Mouse (Mus musculus): ENCODE measurements around the gene Trim8. TPM values are rescaled to one million over a fixed set of nuclear protein-coding genes. Genes with fewer than 3 reads are reported as not detected.

The Trim8 gene
- polyA plus RNA-seq, 1 experiment from 2014 or later, result 17.8 TPM

GRCm38 (mm10) chr19:46508738-46509137 lies 7.2 kb downstream of the Trim8 start:
- ATAC-seq (replicated peaks; ENCODE audit: insufficient number of reproducible peaks, low FRiP score, low TSS enrichment, low read depth) (no peak), DNase-seq (ENCODE audit: low spot score) (no peak)
- 81% methylated on average over 3 of the region's 3 CpGs for whole genome bisulfite sequencing
- H3K27me3 ChIP-seq (ENCODE audit: control insufficient read depth, insufficient read depth, low read length), result no peaks in the 10 kb centered on the region
- H3K27ac ChIP-seq (replicated peaks; ENCODE audit: low read depth, low read length), result no peak overlapping the region
- peaks cover 8% of the 10 kb centered on the region for H3K36me3 ChIP-seq (replicated peaks; ENCODE audit: control insufficient read depth, insufficient read depth, low read depth, low read length)
- no peak overlapping the region for H3K4me2 ChIP-seq (ENCODE audit: low read depth, low read length)
- no peak overlapping the region for H3K9ac ChIP-seq (replicated peaks; ENCODE audit: low read length)
- no peak overlapping the region for H3K4me3 ChIP-seq (ENCODE audit: low read depth, low read length)
- no peaks in the 10 kb centered on the region for H3K9me3 ChIP-seq (replicated peaks; ENCODE audit: control insufficient read depth, low read length)
- peaks cover 3% of the 10 kb centered on the region for H3K4me1 ChIP-seq (ENCODE audit: control insufficient read depth, insufficient read depth, low read length)

DNA sequence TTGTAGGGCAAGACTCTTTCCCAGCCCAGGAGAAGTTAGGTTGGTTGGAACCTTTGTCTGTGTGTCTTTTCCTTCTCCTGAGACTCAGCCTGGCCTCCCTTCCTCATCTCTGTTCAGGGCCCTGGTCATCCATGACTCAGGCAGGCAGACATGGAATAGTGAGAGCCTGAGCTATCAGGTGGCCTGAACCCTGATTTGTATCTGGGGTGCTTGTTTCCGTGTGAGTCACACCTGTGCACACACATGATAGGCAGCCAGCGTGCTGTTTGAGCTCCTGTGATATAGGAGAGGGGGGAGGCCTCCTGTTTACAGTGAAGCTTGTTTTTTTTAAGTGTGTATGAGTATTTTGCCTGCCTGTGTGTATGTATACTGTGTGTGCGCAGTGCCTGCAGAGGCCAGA lies 7.7 kb downstream of the Trim8 start:
- Histone ChIP-seq H3K27me3 (ENCODE audit: control insufficient read depth, insufficient read depth, low read length) (no peaks in the 10 kb centered on the region), H3K4me1 (ENCODE audit: control insufficient read depth, insufficient read depth, low read length) (peaks cover 3% of the 10 kb centered on the region), H3K27ac (replicated peaks; ENCODE audit: low read depth, low read length) (no peak overlapping the region), H3K4me3 (ENCODE audit: low read depth, low read length) (no peak overlapping the region), H3K36me3 (replicated peaks; ENCODE audit: control insufficient read depth, insufficient read depth, low read depth, low read length) (peaks cover 13% of the 10 kb centered on the region), H3K9ac (replicated peaks; ENCODE audit: low read length) (no peak overlapping the region), H3K4me2 (ENCODE audit: low read depth, low read length) (no peak overlapping the region), H3K9me3 (replicated peaks; ENCODE audit: control insufficient read depth, low read length) (no peaks in the 10 kb centered on the region)
- 91% methylated on average over 3 of the region's 3 CpGs for WGBS
- DNase-seq (ENCODE audit: low spot score), result no peak
- no peak for ATAC-seq (replicated peaks; ENCODE audit: insufficient number of reproducible peaks, low FRiP score, low TSS enrichment, low read depth)

DNA sequence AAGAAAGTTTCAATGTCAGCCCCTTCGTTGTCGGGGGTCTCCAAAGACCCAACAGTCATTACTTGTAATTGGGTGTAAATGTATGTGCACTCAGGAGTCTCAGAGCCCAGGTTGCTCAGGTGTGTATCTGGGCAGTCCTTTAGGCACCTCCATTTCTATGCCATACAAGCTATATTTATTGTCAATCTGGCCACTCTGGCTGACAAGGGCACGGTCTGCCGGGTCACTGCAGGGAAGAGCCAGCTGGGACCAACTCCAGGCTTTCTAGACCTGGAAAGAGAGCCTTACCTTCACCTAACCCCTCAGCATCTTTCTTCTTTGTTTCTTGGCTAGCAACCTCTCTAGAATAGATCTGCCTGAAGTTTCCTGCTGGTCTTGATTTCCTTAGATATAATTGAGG lies 8.2 kb downstream of the Trim8 start:
- Histone ChIP-seq H3K27me3 (ENCODE audit: control insufficient read depth, insufficient read depth, low read length) (no peaks in the 10 kb centered on the region), H3K4me1 (ENCODE audit: control insufficient read depth, insufficient read depth, low read length) (peaks cover 3% of the 10 kb centered on the region), H3K9ac (replicated peaks; ENCODE audit: low read length) (no peak overlapping the region), H3K4me2 (ENCODE audit: low read depth, low read length) (no peak overlapping the region), H3K27ac (replicated peaks; ENCODE audit: low read depth, low read length) (no peak overlapping the region), H3K36me3 (replicated peaks; ENCODE audit: control insufficient read depth, insufficient read depth, low read depth, low read length) (peaks cover 18% of the 10 kb centered on the region), H3K4me3 (ENCODE audit: low read depth, low read length) (no peak overlapping the region), H3K9me3 (replicated peaks; ENCODE audit: control insufficient read depth, low read length) (no peaks in the 10 kb centered on the region)
- 91% methylated on average over 4 of the region's 4 CpGs for WGBS
- DNase-seq (ENCODE audit: low spot score), result no peak
- ATAC-seq (replicated peaks; ENCODE audit: insufficient number of reproducible peaks, low FRiP score, low TSS enrichment, low read depth), result no peak

DNA sequence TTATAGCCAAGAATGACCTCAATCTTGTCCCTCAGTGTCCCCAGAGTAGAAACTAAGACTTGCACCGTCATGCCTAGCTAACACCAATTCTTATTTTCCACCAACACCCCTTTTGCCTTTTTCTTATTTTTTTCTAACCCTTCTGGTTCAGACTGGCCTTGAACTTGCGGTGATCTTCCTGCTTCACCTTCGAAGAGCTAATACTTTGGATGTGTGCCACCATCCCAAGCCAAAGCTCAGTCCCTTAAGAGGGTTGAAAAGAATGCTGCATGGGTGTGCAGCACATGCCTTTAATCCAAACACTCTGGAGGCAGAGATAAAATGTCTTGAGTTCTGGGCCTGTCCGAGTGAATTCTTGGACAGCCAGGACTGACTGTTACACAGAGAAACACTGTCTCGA lies 8.9 kb downstream of the Trim8 start:
- peaks cover 23% of the 10 kb centered on the region for H3K36me3 ChIP-seq (replicated peaks; ENCODE audit: control insufficient read depth, insufficient read depth, low read depth, low read length)
- no peaks in the 10 kb centered on the region for H3K27me3 ChIP-seq (ENCODE audit: control insufficient read depth, insufficient read depth, low read length)
- no peak overlapping the region for H3K27ac ChIP-seq (replicated peaks; ENCODE audit: low read depth, low read length)
- no peak overlapping the region for H3K4me3 ChIP-seq (ENCODE audit: low read depth, low read length)
- 84% methylated on average over 5 of the region's 5 CpGs for WGBS
- no peak overlapping the region for H3K9ac ChIP-seq (replicated peaks; ENCODE audit: low read length)
- H3K4me1 ChIP-seq (ENCODE audit: control insufficient read depth, insufficient read depth, low read length), result peaks cover 3% of the 10 kb centered on the region
- no peak overlapping the region for H3K4me2 ChIP-seq (ENCODE audit: low read depth, low read length)
- DNase-seq (ENCODE audit: low spot score) (no peak), ATAC-seq (replicated peaks; ENCODE audit: insufficient number of reproducible peaks, low FRiP score, low TSS enrichment, low read depth) (no peak)
- no peaks in the 10 kb centered on the region for H3K9me3 ChIP-seq (replicated peaks; ENCODE audit: control insufficient read depth, low read length)

DNA sequence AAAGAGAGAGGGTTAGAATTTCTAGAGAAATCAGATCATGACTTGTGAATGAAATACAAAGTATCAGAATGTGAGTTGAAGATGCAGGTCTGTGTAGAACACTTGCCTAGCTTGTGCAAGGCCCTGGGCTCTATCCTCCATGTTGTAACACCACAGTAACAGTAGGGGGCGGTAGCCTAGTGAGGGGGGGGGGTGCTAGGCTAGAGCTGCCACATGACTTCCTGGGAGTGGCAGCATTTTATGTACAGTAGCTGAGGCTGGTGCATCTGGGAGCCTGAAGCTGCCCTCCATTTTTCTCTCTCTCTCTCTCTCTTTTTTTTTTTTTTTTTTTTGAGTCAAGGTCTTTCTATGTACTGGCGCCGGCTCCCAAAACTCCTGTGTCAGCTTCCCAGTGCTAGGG lies 9.3 kb downstream of the Trim8 start:
- ATAC-seq (replicated peaks; ENCODE audit: insufficient number of reproducible peaks, low FRiP score, low TSS enrichment, low read depth) (no peak), DNase-seq (ENCODE audit: low spot score) (no peak)
- Histone ChIP-seq H3K9me3 (replicated peaks; ENCODE audit: control insufficient read depth, low read length) (no peaks in the 10 kb centered on the region), H3K9ac (replicated peaks; ENCODE audit: low read length) (no peak overlapping the region), H3K4me2 (ENCODE audit: low read depth, low read length) (no peak overlapping the region), H3K27ac (replicated peaks; ENCODE audit: low read depth, low read length) (no peak overlapping the region), H3K4me1 (ENCODE audit: control insufficient read depth, insufficient read depth, low read length) (peaks cover 3% of the 10 kb centered on the region), H3K36me3 (replicated peaks; ENCODE audit: control insufficient read depth, insufficient read depth, low read depth, low read length) (peaks cover 26% of the 10 kb centered on the region), H3K4me3 (ENCODE audit: low read depth, low read length) (no peak overlapping the region), H3K27me3 (ENCODE audit: control insufficient read depth, insufficient read depth, low read length) (no peaks in the 10 kb centered on the region)
- 68% methylated on average over 3 of the region's 3 CpGs for WGBS

DNA sequence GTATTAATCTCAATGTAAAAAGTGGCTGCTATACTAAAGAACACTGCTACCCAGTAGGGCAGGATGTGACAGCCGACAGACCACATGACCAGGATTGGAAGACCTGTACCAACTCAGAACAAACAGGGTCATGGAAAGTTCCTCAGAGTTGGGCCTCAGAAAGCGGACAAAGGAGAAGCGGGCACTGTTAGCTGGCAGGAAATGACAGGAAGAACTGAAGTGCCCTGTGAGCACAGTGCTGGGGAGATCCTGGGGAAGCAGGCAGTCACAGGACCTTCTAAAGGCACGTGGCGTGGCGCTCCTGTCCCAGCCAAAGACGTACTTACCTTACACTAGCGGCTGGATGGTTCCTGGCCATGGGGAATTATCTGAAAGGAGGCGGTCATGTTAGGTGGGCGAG lies 9.8 kb downstream of the Trim8 start:
- Histone ChIP-seq H3K9me3 (replicated peaks; ENCODE audit: control insufficient read depth, low read length) (no peaks in the 10 kb centered on the region), H3K27ac (replicated peaks; ENCODE audit: low read depth, low read length) (no peak overlapping the region), H3K4me1 (ENCODE audit: control insufficient read depth, insufficient read depth, low read length) (peaks cover 2% of the 10 kb centered on the region), H3K4me3 (ENCODE audit: low read depth, low read length) (no peak overlapping the region), H3K27me3 (ENCODE audit: control insufficient read depth, insufficient read depth, low read length) (no peaks in the 10 kb centered on the region), H3K9ac (replicated peaks; ENCODE audit: low read length) (no peak overlapping the region), H3K4me2 (ENCODE audit: low read depth, low read length) (no peak overlapping the region), H3K36me3 (replicated peaks; ENCODE audit: control insufficient read depth, insufficient read depth, low read depth, low read length) (peaks cover 26% of the 10 kb centered on the region)
- ATAC-seq (replicated peaks; ENCODE audit: insufficient number of reproducible peaks, low FRiP score, low TSS enrichment, low read depth) (no peak), DNase-seq (ENCODE audit: low spot score) (no peak)
- 89% methylated on average over 10 of the region's 10 CpGs for WGBS

- H3K4me1 ChIP-seq (ENCODE audit: control insufficient read depth, insufficient read depth, low read length), result peaks cover 14% of the 10 kb centered on the region
- ATAC-seq (replicated peaks; ENCODE audit: insufficient number of reproducible peaks, low FRiP score, low TSS enrichment, low read depth) (no peak), DNase-seq (ENCODE audit: low spot score) (no peak)
- no peaks in the 10 kb centered on the region for H3K27me3 ChIP-seq (ENCODE audit: control insufficient read depth, insufficient read depth, low read length)
- WGBS, result 88% methylated on average over 12 of the region's 12 CpGs
- H3K27ac ChIP-seq (replicated peaks; ENCODE audit: low read depth, low read length), result no peak overlapping the region
- H3K4me2 ChIP-seq (ENCODE audit: low read depth, low read length), result no peak overlapping the region
- H3K9ac ChIP-seq (replicated peaks; ENCODE audit: low read length), result no peak overlapping the region
- peaks cover 26% of the 10 kb centered on the region for H3K36me3 ChIP-seq (replicated peaks; ENCODE audit: control insufficient read depth, insufficient read depth, low read depth, low read length)
- H3K4me3 ChIP-seq (ENCODE audit: low read depth, low read length), result no peak overlapping the region
- H3K9me3 ChIP-seq (replicated peaks; ENCODE audit: control insufficient read depth, low read length), result no peaks in the 10 kb centered on the region
Measured at GRCm38 (mm10) chr19:46514387-46514786, 12.9 kb downstream of the Trim8 start.

DNA sequence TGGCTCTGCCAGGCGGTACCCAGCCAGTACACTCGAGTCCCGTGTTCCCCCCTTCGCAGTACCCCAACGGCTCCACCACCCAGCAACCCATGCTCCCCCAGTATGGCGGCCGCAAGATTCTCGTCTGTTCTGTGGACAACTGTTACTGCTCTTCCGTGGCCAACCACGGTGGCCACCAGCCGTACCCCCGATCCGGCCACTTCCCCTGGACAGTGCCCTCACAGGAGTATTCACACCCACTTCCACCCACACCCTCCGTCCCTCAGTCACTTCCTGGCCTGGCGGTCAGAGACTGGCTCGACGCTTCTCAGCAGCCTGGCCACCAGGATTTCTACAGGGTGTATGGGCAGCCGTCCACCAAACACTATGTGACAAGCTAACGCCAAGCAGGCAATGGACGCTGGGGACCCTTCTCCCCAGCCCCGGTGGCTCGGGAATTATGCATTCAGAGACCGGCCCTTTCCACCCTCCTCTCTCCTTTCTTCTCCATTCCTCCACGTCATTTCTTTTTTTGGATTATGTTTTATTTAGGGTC lies 13.9 kb downstream of the Trim8 start:
- Histone ChIP-seq H3K9ac (replicated peaks; ENCODE audit: low read length) (no peak overlapping the region), H3K4me1 (ENCODE audit: control insufficient read depth, insufficient read depth, low read length) (peaks cover 14% of the 10 kb centered on the region), H3K36me3 (replicated peaks; ENCODE audit: control insufficient read depth, insufficient read depth, low read depth, low read length) (peaks cover 26% of the 10 kb centered on the region), H3K4me3 (ENCODE audit: low read depth, low read length) (no peak overlapping the region), H3K4me2 (ENCODE audit: low read depth, low read length) (no peak overlapping the region), H3K27ac (replicated peaks; ENCODE audit: low read depth, low read length) (no peak overlapping the region), H3K27me3 (ENCODE audit: control insufficient read depth, insufficient read depth, low read length) (no peaks in the 10 kb centered on the region), H3K9me3 (replicated peaks; ENCODE audit: control insufficient read depth, low read length) (no peaks in the 10 kb centered on the region)
- WGBS, result 93% methylated on average over 24 of the region's 24 CpGs
- DNase-seq (ENCODE audit: low spot score) (no peak), ATAC-seq (replicated peaks; ENCODE audit: insufficient number of reproducible peaks, low FRiP score, low TSS enrichment, low read depth) (no peak)
